Mouse (Mus musculus): ENCODE data around the gene Msln. TPM values are rescaled to one million over a fixed set of nuclear protein-coding genes. Genes with fewer than 3 reads are reported as not detected.
A peak's percentile ranks its signal among the peaks of the same experiment; 100 is the strongest.

Gene Msln
- total and polyA plus RNA-seq, 3 experiments = not detected

GRCm38 (mm10) chr17:25792615-25793014 is 38.4 kb upstream of the Msln start, which contains the start of gene Fam173a:
Gene Fam173a (minus strand): TSS chr17:25792901.
- peak; percentile 96 for DNase-seq (ENCODE audit: low read depth, low spot score)
- peak within 1 kb of the TSS; percentile 67 to 84 for H3K4me3 ChIP-seq (ENCODE audit: control insufficient read depth in 1 of 2, insufficient read depth in 1 of 2, low read depth in 2 of 2, low read length in 2 of 2)
- H3K4me1 ChIP-seq (ENCODE audit: control insufficient read depth in 1 of 2, insufficient read depth in 2 of 2, low read length in 2 of 2) = peaks cover 0 to 29% of the 10 kb centered on the region in 2 experiments; a peak in 2 of 4 replicates
- peaks cover 20% of the 10 kb centered on the region for H3K79me2 ChIP-seq (ENCODE audit: control insufficient read depth, insufficient read depth, low read length, poor library complexity)
- peak within 1 kb of the TSS; percentile 97 for H3K27ac ChIP-seq (ENCODE audit: control insufficient read depth, low read depth, low read length)
- H3K9ac ChIP-seq (ENCODE audit: control insufficient read depth, low read depth, low read length, poor library complexity, severe bottlenecking) = peak within 1 kb of the TSS; percentile 87
- H3K36me3 ChIP-seq (ENCODE audit: control insufficient read depth in 1 of 2, insufficient read depth in 2 of 2, low read length in 2 of 2) = peaks cover 0 to 7% of the 10 kb centered on the region in 2 experiments; a peak in 1 of 4 replicates
- no peaks in the 10 kb centered on the region for H3K9me3 ChIP-seq (replicated peaks; ENCODE audit: insufficient read depth, low read length)
- no peaks in the 10 kb centered on the region for H3K27me3 ChIP-seq (ENCODE audit: control insufficient read depth in 1 of 2, insufficient read depth in 2 of 2, low read length in 2 of 2)
- no peak for TF ChIP-seq RAD21 (IDR thresholded peaks at IDR 0.05; ENCODE audit: low read depth, low read length)
- no peak for TF ChIP-seq CHD1 (IDR thresholded peaks at IDR 0.05; ENCODE audit: low read depth, low read length)
- TF ChIP-seq CTCF (IDR thresholded peaks at IDR 0.05 in 2 of 3, conservative IDR thresholded peaks at IDR 0.05 in 1 of 3; ENCODE audit: control insufficient read depth in 1 of 3, insufficient read depth in 1 of 3, low read depth in 2 of 3, low read length in 3 of 3, poor library complexity in 1 of 3, severe bottlenecking in 1 of 3) = no peak
- TF ChIP-seq SIN3A (IDR thresholded peaks at IDR 0.05; ENCODE audit: low read length) = 0 out of 2 replicates have a peak, but pooled peaks have one; percentile 46
- no peak for TF ChIP-seq TAL1 (IDR thresholded peaks at IDR 0.05; ENCODE audit: low read length)
- no peak for TF ChIP-seq GABPA (IDR thresholded peaks at IDR 0.05; ENCODE audit: low read depth, low read length)
- no peak for TF ChIP-seq USF2 (IDR thresholded peaks at IDR 0.05; ENCODE audit: borderline replicate concordance in 1 of 2, insufficient read depth in 1 of 2, low read depth in 1 of 2, low read length in 2 of 2)
- TF ChIP-seq UBTF (IDR thresholded peaks at IDR 0.05; ENCODE audit: borderline replicate concordance, insufficient read depth, low read depth, low read length) = no peak
- TF ChIP-seq MAZ (IDR thresholded peaks at IDR 0.05; ENCODE audit: low read depth, low read length) = peak; percentile 92
- no peak for TF ChIP-seq ZNF384 (IDR thresholded peaks at IDR 0.05; ENCODE audit: low read depth, low read length)
- TF ChIP-seq POLR2AphosphoS2 (IDR thresholded peaks at IDR 0.05; ENCODE audit: low read length) = peak; percentile 90
- peak; percentile 12 to 17; a peak in 1 of 4 replicates for TF ChIP-seq POLR2A (IDR thresholded peaks at IDR 0.05; ENCODE audit: control insufficient read depth in 1 of 2, insufficient read depth in 1 of 2, low read depth in 1 of 2, low read length in 2 of 2, poor library complexity in 1 of 2)
- TF ChIP-seq TBP (IDR thresholded peaks at IDR 0.05; ENCODE audit: low read depth, low read length) = 0 out of 2 replicates have a peak, but pooled peaks have one; percentile 29
- peak; percentile 72; the same call in 1 of the 2 replicates for TF ChIP-seq ETS1 (IDR thresholded peaks at IDR 0.05; ENCODE audit: low read depth, low read length)
- no peak; the same call in 1 of the 2 replicates for TF ChIP-seq NELFE (IDR thresholded peaks at IDR 0.05; ENCODE audit: low read depth, low read length)
- TF ChIP-seq SMC3 (IDR thresholded peaks at IDR 0.05; ENCODE audit: low read depth, low read length) = no peak
- TF ChIP-seq RCOR1 (IDR thresholded peaks at IDR 0.05; ENCODE audit: low read depth, low read length) = no peak
- no peak for TF ChIP-seq ZKSCAN1 (IDR thresholded peaks at IDR 0.05; ENCODE audit: low read depth, low read length)
- TF ChIP-seq MYC (IDR thresholded peaks at IDR 0.05; ENCODE audit: low read depth, low read length) = peak; percentile 25; the same call in 1 of the 2 replicates
- no peak for TF ChIP-seq POLR2AphosphoS5 (IDR thresholded peaks at IDR 0.05; ENCODE audit: borderline replicate concordance, low read depth, low read length)
- no peak for TF ChIP-seq TCF12 (IDR thresholded peaks at IDR 0.05; ENCODE audit: low read depth, low read length)
- peak; percentile 61; the same call in 1 of the 2 replicates for TF ChIP-seq ZMIZ1 (IDR thresholded peaks at IDR 0.05; ENCODE audit: low read depth, low read length)
- TF ChIP-seq USF1 (IDR thresholded peaks at IDR 0.05; ENCODE audit: low read depth, low read length) = no peak
- 0 out of 2 replicates have a peak, but pooled peaks have one; percentile 14 for TF ChIP-seq MXI1 (IDR thresholded peaks at IDR 0.05; ENCODE audit: low read depth, low read length)
- no peak for TF ChIP-seq BHLHE40 (IDR thresholded peaks at IDR 0.05; ENCODE audit: borderline replicate concordance, low read depth, low read length)
- TF ChIP-seq ZC3H11A (IDR thresholded peaks at IDR 0.05; ENCODE audit: low read depth, low read length) = no peak
- no peak for TF ChIP-seq GATA1 (IDR thresholded peaks at IDR 0.05; ENCODE audit: low read depth, low read length)
- no peak; the same call in 1 of the 2 replicates for TF ChIP-seq MAX (IDR thresholded peaks at IDR 0.05; ENCODE audit: low read length)
- no peak; the same call in 1 of the 2 replicates for TF ChIP-seq CHD2 (IDR thresholded peaks at IDR 0.05; ENCODE audit: low read length)
- TF ChIP-seq ELF1 (IDR thresholded peaks at IDR 0.05; ENCODE audit: low read depth, low read length) = peak; percentile 46; the same call in 1 of the 2 replicates
- no peak; the same call in 1 of the 2 replicates for TF ChIP-seq HCFC1 (IDR thresholded peaks at IDR 0.05; ENCODE audit: low read depth, low read length)
- TF ChIP-seq MEF2A (IDR thresholded peaks at IDR 0.05; ENCODE audit: extremely low read depth, insufficient replicate concordance, low read depth, low read length, poor library complexity, severe bottlenecking) = no peak
- no peak for TF ChIP-seq KAT2A (conservative IDR thresholded peaks at IDR 0.05; ENCODE audit: low read depth, low read length)
- TF ChIP-seq EP300 (IDR thresholded peaks at IDR 0.05; ENCODE audit: low read depth in 1 of 2, low read length in 2 of 2) = peak in 1 of 2 experiments; percentile 37; a peak in 1 of 4 replicates
- TF ChIP-seq MAFK (IDR thresholded peaks at IDR 0.05; ENCODE audit: borderline replicate concordance, low read depth, low read length) = no peak
- TF ChIP-seq MYB (IDR thresholded peaks at IDR 0.05; ENCODE audit: low read depth, low read length) = no peak
- TF ChIP-seq JUND (IDR thresholded peaks at IDR 0.05; ENCODE audit: low read depth, low read length) = no peak
